Mouse (Mus musculus) layer of hippocampus, adult 11-12 months (tissue): ENCODE measurements at regions not wholly inside any gene's neighbourhood (a gene's known extent, or its start where the extent isn't known, plus 50 kb on each side); places are given as distances from the start of the nearest gene placed in this dataset.

Experiments used
- DNase-seq: peaks from one replicate; pipeline ENCODE4 v3.0.0; 2022; ENCODE audit warnings: low spot score

DNA sequence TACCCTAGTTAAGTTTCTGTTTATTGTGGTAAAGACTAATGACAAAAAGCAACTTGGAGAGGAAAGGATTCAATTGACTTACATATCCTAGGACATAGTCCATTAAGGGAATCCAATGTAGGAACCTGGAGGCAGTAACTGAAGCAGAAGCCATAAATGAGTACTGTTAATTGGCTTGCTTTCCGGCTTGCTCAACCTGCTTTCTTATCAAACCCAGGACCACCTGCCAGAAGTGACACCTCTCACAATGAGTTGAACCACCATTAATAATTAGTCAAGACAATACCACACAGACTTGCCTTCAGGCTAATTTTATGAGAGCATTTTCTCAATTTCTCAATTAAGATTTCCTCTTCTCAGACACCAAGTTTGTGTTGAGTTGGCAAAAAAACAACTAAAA lies 148.8 kb downstream of the Ccser2 start:
- no peak for DNase-seq

DNA sequence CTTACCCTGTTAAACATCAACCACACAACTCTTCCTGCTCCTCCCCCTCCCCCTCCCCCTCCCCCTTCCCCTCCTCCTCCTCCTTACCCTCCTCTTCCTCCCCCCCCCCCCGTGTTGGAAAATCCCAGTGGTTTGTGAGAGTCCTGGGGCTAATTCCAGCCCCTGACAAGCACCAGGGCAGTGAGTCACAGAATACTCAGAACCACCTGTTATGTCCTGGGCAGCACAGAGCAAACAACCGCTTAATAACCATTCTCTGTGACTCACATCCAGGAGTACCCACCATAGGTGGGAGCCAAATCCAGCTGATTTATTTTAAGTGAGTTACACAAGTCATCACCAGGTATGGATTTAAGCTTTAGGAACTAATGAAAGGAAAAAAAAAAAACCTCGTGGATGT lies 166.2 kb downstream of the Ccser2 start:
- DNase-seq = no peak

DNA sequence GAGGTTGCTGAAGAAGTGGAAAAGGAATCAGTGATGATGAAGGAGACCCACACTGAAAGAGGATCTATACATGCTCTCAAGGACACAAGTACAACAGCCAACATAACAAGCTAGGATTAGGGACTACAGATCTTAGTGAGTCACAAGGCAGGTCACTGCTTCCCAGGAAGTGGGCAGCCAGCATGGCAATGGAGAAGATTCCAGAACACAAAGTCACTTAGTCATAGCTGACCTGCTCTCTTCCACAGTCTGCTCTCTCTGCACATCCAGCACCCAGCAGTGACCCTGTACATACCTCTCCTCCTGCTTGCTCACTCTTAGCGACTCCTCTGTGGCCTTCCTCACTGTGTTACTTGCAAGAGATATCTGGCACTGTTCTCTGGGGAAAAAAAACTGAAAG lies 168.8 kb downstream of the Ccser2 start:
- DNase-seq = no peak

DNA sequence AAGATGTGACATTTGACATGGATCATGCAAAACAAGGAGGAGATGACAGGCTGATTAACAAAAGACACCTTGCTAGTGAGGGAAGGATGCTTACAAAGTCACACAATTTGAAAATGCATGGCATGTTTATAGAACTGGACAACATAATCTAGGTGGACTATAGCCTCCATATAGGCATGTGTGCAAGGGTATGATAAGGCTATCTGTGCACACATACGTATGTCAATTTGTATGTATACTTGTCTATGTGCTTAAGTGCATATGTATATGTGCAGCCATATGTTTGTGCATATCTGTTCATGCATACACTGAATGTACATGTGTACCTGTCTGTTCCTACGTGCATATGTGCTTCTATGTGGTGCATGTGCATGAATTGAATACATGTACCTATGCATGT lies 186.7 kb downstream of the Ccser2 start:
- DNase-seq = no peak

DNA sequence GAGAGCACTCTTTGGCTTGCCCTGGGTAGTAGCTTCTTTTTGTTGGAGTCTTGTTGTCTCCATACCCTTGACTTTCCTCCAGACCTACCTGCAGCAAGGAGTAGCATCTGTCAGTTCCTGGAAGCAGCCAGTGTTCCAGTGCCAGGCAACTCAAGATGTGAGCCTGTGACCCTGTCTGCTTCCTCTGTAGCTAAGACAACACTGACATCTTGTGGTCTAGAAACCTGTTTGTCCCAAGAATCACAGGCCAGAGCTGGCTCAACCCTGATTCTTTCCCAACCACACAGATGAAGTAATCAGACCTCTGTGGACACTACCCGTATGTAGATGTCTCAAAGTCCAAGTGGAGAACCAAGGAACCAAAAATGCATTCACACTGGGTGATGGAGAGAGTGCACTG lies 189.6 kb downstream of the Ccser2 start:
- DNase-seq = peak; percentile 40

DNA sequence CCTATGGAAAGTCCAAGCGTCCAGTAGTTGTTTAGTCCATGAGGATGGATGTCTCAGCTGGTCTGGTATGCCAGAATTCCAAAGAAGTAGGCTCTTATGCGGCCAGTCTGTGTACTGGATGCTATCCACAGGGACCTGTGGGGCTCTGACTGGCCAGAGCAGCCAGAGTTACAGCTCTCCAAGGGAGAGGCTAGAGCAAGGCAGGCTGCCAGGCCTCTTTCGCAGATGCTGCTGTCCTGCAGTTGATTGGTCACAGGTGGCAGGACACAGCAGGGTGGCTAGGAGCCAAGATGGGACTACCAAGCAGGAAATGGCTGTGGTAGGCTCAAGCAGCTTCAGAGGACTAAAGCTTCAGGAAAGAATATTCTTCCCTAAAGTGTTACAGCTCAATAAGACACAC lies 194.2 kb downstream of the Ccser2 start:
- DNase-seq = no peak

DNA sequence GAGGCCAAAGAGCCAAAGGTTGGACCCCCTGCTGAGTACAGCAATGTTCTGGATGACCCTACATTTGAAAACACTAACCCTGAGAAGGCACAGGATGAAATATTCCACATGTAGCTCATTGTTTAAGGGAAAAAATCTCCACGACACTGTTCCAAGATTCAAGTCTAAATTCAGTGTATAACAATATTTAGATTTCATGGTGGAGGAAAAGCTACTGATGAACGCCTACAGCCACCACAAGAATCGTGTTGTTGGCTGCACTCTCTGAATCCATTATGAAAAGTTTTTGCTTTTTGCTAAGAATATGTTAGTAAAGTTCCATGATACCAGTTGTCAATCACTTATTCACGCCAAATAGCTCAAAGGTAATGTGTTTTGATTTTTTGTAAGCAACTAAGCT lies 204.2 kb downstream of the Ccser2 start:
- DNase-seq = no peak

DNA sequence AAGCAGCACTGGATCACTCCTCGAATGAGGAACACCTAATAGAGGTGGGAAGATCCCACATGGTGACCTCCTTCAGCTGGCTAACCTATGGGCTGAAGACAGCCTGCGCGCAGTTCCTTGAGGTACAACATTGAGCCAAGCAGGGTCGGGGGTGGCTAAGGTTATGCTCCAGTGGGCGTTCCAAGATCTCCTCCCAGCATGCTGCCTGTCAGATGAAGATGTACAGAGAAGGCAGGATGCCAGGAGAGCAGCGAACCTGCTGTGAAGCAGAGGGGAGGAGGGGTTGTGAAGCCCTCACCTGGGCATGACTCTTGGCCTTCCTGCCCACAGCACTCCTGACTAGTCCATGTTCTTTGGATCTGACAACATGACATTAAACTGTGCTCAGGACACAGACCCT lies 212.5 kb downstream of the Ccser2 start:
- no peak for DNase-seq

DNA sequence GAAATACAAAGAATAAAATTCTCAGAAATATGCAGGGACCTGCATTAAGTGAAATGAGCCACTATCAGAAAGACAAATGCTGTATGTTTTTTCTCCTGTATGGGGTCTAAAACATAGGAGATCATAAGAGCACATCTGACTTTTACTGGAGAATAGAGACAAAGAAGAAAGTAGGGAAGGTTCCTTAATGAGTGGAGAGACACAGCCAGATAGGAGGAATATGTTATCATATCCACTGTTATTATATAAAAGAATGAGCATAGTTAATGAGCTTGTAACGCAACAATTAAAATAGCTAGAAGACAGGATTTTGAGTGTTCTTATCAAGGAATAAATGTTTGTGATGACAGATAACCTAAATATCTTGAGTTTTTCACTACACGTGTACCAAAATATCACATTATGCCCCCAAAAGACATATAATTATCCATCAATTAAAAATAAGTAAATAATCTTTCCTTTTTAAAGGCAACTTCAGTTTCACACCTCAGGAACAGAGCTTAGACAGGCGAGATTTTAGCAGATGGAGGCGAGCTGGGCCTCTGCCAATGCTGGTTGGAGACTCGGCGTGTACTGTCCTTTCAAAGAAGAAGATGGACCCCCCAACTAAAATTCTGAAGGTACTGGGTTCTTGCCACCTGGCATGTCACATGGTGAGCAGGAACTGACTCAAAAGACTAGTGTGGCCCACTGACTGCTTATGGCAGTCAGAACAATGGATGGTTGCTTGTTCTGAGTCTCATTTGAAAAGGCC lies 220.3 kb downstream of the Ccser2 start:
- peak; percentile 10 for DNase-seq

DNA sequence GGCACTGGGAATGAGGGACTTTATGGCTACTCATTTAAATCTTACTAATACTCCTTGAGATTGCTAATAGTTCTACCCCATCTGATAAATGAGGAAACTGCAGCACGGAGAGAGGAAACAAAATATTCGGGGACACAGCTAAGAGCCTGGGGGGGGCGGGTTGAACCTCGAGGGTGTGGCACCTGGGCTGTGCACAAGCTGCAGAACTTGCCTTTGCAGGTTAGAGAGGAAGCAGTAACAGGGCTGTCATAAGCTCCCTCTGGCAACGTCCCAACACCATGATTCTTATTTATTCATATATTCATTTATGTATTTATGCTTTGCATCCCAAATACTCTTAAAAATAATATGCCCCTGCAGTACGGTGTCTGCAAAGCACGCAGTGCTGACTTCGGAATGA lies 237.5 kb downstream of the Ccser2 start:
- DNase-seq = no peak

DNA sequence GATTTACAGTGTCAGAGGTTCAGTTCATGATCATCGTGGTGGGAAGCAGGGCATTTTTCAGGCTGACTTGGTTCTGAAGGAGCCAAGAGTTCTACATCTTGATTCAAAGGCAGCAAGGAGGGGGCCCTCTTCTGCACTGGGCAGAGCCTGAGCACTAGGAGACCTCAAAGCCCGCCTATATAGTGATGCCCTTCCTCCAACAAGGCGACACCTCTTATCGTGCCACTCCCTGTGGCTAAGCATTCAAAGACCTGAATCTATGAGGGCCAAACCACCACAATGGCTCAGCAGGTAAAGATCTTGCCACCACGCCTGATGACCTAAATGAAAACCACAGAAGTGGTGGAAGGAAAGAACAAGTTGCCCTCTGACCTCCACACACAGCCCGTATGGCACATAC lies 242.5 kb downstream of the Ccser2 start:
- DNase-seq = no peak

DNA sequence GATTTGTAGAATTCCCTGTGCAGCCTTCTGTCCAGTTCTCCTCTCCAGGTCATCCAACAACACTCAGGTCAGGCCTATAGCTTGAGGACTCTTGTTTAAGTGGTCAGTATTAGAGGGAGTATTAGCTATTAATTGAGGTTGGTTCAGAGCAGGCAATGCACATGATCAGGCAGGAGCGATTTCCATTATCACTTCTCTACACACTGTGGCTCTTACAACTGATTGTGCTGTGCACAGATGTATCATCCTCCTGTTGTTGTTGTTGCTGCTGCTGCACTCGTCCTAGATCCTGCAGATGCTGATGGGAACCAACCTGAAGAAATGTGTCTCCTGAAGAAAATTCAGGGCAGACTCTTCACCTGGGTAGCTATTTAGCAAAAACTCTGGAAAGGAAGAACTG lies 252.9 kb downstream of the Ccser2 start:
- DNase-seq = no peak

DNA sequence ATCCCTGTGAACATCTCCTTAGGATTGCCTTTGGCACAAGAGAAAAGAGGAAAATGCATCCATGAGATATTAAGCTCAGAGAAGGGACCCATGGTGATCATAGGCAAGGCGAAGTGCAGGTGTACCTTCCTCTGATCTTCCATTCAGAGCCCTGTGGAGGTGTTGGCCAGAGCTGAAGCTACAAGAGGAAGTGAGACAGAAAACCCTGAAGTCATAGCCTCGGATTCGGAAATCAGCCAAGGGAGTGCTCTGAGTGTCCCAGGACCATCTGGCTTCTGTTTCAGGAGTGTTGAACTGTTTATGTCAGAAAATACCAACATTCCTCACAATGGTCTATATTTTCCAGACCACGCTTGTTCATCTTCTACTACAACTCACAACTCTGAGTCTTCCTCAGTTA lies 271.6 kb downstream of the Ccser2 start:
- no peak for DNase-seq

DNA sequence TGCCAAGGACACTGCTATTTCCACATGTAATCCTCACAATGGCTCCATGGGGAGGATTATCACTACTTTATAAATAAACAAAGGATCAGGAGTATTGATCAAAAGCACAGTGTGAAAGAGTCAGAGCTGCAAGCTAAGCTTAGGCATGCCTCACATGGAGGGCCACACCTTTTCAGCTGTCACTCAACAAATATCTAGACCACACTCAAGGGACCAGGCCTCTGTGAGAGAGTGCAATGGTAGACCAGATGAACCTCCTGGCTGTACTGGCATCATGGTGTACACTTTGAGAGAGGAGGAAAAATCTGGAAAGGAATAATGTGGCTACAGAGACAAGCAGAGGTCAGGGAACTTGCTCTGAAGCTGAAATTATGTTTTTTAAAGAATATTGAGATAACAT lies 276.6 kb downstream of the Ccser2 start:
- no peak for DNase-seq

DNA sequence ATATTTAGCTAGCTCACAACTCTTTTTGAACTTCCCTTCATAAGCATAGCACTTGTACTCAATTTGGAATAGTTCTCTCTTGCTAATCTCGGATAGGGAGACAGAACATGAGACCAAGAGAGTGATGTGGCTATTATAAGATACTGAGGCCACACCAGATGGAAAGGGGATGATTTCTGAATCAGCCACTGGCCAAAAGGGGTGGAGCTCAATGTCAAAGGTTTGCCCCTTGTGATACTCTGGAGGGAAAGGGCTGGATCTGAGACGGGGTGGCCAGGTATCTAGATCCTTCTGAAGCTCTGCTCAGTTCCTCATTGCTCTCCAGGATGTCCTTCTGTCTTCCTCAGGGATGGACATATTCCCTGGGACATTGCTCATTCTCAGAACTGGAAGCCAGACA lies 277.6 kb downstream of the Ccser2 start:
- DNase-seq = no peak

DNA sequence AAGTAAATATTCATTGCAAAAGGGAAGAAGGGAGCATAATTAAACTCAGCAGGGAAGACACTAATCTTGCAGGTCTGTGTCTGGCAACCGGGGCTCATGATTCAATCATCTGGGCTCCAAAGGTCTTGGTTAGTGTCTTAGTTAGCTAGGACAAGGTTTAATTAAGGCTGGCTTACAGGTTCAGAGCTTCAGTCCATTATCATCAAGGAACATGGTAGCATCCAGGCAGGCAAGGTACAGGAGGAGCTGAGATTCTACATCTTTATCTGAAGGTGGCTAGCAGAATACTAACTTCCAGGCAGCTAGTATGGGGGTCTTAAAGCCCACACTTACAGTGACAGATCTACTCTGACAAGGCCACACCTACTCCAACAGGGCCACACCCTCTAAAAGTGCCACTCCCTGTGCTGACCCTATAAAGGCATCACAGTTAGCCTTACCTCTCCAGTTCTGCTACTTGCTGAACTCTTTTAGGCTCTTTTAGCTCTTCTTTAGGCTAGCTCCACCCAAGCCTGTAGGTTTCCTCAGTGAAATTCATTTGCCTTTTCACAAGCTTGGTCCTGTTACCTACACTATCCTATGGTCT lies 309.8 kb downstream of the Ccser2 start:
- DNase-seq = no peak

DNA sequence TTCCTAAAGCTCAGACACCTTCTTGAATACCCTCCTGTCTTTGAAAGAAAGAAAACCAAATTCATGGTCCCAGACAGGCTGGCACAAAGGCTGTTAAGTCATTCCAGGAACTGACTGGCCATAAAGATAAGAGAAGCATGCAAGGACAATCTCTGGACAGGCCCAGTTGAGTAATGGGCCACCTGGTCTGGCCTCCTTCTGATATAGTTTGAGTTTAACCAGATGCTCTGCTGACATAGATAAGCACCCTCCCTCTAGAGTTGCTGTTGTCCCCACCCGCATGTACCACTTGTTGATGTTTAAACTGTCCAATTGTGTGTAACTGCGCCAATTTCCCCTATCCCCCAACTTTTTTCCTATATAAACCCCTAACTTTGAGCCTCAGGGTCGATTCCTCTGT lies 310.4 kb downstream of the Ccser2 start:
- no peak for DNase-seq

DNA sequence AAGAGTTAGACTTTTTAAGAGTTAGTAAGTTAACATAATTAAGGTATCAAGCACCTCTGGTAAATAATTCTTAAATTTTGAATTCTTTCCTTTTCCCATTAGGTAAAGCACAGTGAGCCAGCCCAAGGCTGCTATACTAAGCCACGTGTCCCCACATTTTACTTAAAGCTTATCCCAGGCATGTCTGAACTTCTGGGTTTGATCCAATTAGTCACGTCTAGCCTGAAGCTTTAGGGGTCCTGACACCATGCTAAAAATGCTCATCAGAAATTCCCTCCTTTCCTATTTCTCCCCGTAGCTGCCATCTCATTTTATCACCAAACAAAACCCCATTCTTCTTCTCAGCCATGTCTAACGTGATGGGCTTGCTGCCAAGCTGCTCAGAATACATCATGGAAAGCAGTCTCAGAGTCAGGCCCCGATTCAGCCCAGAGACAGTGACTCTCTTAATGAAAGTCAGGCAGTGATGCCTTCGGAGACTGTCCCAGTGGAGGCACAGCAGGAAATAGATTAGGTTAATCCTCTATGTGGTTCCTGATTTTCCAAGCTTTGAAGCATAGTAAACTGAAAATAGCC lies 315.5 kb downstream of the Ccser2 start:
- DNase-seq = peak; percentile 49

DNA sequence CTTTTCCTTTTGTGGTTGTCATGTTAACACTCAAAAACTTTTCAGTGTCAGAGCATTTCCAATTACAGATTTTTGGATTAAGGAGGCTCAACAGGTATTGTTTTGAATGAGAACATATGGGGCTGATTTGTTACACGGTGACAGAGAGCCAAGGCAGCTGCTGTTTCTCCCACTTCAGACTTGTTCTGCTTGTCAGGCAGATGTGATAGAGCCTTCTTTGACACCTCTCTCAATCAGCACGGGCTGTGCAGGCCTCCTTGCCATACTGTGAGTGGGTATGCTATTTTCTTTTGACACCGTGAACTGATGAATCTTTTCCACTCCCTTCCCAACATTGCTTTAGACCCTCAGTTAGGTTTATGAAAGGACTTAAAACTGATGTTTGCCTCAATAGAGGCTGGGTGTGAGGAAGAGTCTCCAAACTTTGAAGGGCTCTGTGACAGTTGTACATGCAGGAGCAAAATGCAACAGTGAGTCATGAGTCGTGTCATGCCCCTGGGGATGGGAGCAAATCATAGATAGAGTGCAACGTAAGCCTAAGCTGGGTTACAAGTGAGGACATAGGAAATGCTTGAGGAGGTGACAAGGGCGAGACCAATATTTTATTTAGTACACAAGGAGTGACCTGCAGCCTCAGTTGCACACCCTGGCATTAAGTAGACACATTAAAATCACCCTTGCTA lies 317.4 kb downstream of the Ccser2 start:
- peak; percentile 4 for DNase-seq

DNA sequence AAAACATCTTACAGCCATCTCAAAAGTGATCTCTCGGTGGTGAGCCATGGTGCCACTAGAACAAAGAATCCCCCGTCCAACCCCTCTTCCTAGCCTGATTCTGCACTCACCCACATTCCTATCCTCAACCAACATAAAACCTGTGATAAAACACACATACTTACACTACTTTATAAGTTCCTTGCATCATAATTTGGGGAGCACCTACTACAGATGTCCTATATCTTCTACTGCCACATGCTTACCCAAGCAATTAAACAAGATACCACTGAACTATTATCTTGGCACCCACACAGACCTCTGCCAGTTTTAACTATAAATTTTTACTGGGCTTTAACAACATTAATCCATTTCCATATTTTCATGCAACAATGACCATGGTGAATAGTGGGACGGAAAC lies 321.9 kb downstream of the Ccser2 start:
- DNase-seq = no peak

DNA sequence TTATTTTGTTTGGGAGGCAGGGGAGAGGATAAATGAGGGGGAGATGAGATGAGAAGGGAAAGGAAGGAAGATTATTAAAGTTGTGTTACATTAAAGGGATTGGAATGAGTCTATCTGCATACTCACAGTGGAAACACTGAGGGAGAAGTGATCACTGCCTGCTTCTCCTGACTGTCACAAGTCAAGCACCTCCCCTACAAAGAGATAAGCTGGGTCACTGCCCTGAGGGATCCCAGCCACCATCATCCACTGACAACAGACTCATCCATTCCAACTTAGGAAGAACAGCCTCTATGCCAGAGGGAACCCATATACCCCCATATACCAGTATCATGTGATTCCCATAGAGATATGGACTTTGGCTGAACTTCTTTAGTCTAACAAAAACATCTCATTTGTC lies 322.3 kb downstream of the Ccser2 start:
- DNase-seq = no peak

DNA sequence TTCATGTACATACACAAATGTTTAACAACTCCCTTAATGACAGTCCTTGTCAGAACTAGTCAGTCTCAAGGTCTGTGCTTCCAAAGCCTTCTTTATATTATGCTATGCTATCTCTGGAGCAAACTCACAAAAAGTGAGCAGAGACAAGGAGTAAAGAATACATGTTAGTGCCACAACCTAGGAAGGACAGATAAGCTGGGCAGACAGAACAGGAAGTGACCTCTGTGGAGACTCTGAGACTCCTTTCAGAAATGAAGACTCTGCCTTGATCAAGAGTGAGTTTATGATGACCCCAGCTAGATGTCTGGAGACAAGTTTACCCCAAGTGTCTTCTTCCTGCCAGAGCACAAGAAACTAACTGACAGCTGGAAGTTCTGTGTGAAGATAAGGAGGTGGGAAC lies 343.8 kb downstream of the Ccser2 start:
- no peak for DNase-seq

DNA sequence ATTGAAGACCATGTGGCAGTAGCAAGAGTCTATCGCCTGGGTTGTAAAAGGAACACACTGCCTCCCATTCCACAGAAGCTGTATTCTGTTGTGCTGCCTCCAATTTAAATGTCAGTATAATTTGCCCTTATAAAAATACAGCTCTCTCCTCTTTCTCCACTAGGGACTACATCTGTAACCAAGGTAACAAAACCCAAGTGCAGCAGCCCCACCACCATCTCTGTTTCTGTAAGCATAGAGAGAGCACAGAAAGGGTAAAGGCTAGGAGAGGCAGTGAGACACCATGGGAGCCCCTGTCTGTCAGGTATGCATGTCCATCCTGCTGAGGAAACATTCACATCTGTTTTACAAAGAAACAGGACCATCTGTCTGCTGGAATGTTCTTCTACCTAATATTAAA lies 344.4 kb downstream of the Ccser2 start:
- no peak for DNase-seq
